Mouse (Mus musculus): Measurements from ENCODE around the gene Sptlc3. TPM values are rescaled to one million over a fixed set of nuclear protein-coding genes. Genes with fewer than 3 reads are reported as not detected.

Gene Sptlc3
- polyA plus RNA-seq, 1 experiment = not detected

- no peak overlapping the region for H3K4me3 ChIP-seq (ENCODE audit: insufficient read depth, low read length)
- H3K4me1 ChIP-seq (ENCODE audit: control insufficient read depth, insufficient read depth, low read length) = no peaks in the 10 kb centered on the region
- no peak overlapping the region for H3K27ac ChIP-seq (ENCODE audit: insufficient read depth, low read depth, low read length)
- TF ChIP-seq POLR2A (IDR thresholded peaks at IDR 0.05; ENCODE audit: borderline replicate concordance, low read depth, low read length) = no peak
These were observed 98.4 kb downstream of the Sptlc3 start for GRCm38 (mm10) chr2:139592109-139592508.

DNA sequence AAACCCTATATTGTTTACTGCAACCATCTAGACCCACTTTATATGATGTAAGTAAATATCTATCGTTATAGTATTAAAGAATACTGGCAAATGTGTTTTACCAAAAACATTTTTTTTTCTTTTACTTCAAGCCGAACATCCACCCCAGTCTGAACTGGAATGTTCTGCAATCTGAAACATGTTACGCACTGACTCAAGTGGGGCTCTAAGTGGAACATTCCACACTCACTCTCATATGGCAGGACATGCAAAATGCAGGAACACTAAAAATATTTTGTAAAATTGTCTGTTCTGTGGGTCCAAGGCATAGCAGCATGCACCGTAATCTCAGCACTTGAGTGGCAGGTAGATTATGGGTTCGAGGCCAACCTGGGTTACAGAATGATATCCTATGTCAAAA is 103.5 kb downstream of the Sptlc3 start:
- Histone ChIP-seq H3K27ac (ENCODE audit: insufficient read depth, low read depth, low read length) (no peak overlapping the region), H3K4me1 (ENCODE audit: control insufficient read depth, insufficient read depth, low read length) (no peaks in the 10 kb centered on the region), H3K4me3 (ENCODE audit: insufficient read depth, low read length) (no peak overlapping the region)
- TF ChIP-seq CTCF (IDR thresholded peaks at IDR 0.05; ENCODE audit: low read depth, low read length) (no peak), POLR2A (IDR thresholded peaks at IDR 0.05; ENCODE audit: borderline replicate concordance, low read depth, low read length) (no peak)

- Histone ChIP-seq H3K4me1 (ENCODE audit: control insufficient read depth, insufficient read depth, low read length) (no peaks in the 10 kb centered on the region), H3K27ac (ENCODE audit: insufficient read depth, low read depth, low read length) (no peak overlapping the region)
- TF ChIP-seq CTCF (IDR thresholded peaks at IDR 0.05; ENCODE audit: low read depth, low read length) (no peak), POLR2A (IDR thresholded peaks at IDR 0.05; ENCODE audit: borderline replicate concordance, low read depth, low read length) (no peak)
These were observed 108.0 kb downstream of the Sptlc3 start for GRCm38 (mm10) chr2:139601543-139602194.

GRCm38 (mm10) chr2:139608167-139608566 is 114.5 kb downstream of the Sptlc3 start:
- H3K4me3 ChIP-seq (ENCODE audit: insufficient read depth, low read length) = no peak overlapping the region
- TF ChIP-seq CTCF (IDR thresholded peaks at IDR 0.05; ENCODE audit: low read depth, low read length) (no peak), POLR2A (IDR thresholded peaks at IDR 0.05; ENCODE audit: borderline replicate concordance, low read depth, low read length) (no peak)
- H3K4me1 ChIP-seq (ENCODE audit: control insufficient read depth, insufficient read depth, low read length) = no peaks in the 10 kb centered on the region
- H3K27ac ChIP-seq (ENCODE audit: insufficient read depth, low read depth, low read length) = no peak overlapping the region

More at GRCm38 (mm10) chr2:139601543-139602194, 108.0 kb downstream of the Sptlc3 start:
- H3K4me3 ChIP-seq (ENCODE audit: insufficient read depth, low read length) = no peak overlapping the region

DNA sequence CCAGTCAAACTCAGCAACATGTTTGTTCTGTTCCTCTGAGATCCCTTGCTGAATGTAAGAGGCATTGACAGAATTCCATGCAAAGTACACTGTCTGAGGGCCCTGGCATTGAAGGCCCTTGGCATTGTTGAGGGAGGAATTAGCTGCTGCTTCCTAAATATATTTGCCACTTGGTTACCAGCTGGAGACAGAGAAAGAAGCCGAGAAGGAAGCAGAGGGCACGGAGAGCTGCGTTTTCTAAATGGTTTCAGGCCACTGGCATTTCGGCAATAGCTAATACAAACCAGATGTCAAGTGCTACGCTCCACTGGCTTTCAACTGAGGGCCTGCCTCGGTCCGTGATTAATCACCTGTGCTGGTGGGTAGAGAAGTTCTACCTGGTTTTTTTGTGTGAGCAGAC is 115.1 kb downstream of the Sptlc3 start:
- no peak overlapping the region for H3K4me3 ChIP-seq (ENCODE audit: insufficient read depth, low read length)
- no peak overlapping the region for H3K27ac ChIP-seq (ENCODE audit: insufficient read depth, low read depth, low read length)
- TF ChIP-seq POLR2A (IDR thresholded peaks at IDR 0.05; ENCODE audit: borderline replicate concordance, low read depth, low read length) (no peak), CTCF (IDR thresholded peaks at IDR 0.05; ENCODE audit: low read depth, low read length) (no peak)
- H3K4me1 ChIP-seq (ENCODE audit: control insufficient read depth, insufficient read depth, low read length) = no peaks in the 10 kb centered on the region

GRCm38 (mm10) chr2:139609231-139609630 is 115.5 kb downstream of the Sptlc3 start:
- Histone ChIP-seq H3K4me1 (ENCODE audit: control insufficient read depth, insufficient read depth, low read length) (no peaks in the 10 kb centered on the region), H3K4me3 (ENCODE audit: insufficient read depth, low read length) (no peak overlapping the region), H3K27ac (ENCODE audit: insufficient read depth, low read depth, low read length) (no peak overlapping the region)
- no peak for TF ChIP-seq POLR2A (IDR thresholded peaks at IDR 0.05; ENCODE audit: borderline replicate concordance, low read depth, low read length)
- no peak for TF ChIP-seq CTCF (IDR thresholded peaks at IDR 0.05; ENCODE audit: low read depth, low read length)

DNA sequence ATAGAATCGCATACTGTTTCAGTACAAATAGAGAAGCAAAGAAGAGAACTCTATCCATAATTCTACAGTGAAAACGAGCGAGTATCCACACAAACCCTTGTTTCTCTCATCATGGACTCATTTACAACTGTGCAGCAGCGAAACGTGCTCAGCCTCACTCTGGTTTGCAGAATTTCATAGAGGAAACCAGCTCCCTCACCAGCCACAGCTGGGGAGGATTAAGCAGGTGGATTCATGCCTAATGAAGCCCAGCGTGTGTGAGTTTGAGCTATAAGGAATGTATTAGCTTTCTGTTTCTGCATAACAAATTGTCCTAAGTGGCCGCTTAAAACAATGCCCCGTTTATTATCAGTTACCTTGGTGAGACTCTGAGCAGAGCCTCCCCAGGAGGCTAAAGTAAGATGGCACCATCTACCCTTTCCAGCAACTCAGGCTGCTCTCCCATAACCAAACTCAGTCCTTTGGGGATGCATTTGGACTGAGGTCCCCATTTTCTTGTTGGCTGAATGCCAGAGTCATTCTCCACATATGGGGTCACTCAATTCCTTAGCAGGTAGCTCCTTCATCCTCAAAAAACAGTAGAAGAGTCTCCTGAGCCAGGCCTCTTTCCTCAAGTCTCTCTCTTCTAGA is 116.1 kb downstream of the Sptlc3 start:
- no peak overlapping the region for H3K27ac ChIP-seq (ENCODE audit: insufficient read depth, low read depth, low read length)
- H3K4me1 ChIP-seq (ENCODE audit: control insufficient read depth, insufficient read depth, low read length) = no peaks in the 10 kb centered on the region
- TF ChIP-seq POLR2A (IDR thresholded peaks at IDR 0.05; ENCODE audit: borderline replicate concordance, low read depth, low read length) (no peak), CTCF (IDR thresholded peaks at IDR 0.05; ENCODE audit: low read depth, low read length) (no peak)
- H3K4me3 ChIP-seq (ENCODE audit: insufficient read depth, low read length) = no peak overlapping the region

DNA sequence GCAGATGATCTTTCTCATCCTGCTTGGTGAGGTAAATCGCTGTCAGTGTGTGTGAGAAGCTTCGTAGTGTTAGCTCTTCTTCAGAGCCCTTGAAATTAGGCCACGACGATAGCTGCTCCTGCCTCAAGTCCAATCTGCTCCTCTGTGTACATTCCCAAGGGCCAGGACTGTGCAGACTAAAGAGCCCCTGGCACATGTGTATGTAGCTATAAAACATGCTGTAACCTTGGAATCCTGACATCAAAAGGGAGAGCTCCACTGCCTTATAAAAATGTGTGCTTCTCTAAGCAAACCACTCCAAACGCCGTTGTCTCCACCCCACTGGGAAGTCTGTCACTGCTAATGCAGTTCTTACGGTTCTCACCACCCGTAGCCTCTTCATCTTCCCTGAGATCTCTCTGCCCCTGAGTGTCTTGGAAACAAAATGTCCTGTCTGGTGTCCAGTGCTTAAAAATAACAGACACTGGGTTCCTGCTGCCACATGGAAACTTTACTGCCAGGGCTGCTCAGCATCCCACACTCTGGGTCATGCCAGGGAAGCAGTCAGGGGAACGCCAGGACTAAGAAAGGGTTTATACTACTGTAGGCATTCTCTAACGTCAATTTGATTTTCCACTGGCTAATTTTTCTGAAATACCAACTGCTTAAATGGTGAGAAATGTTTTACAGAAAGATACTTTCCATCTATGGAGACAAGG is 118.8 kb downstream of the Sptlc3 start:
- TF ChIP-seq POLR2A (IDR thresholded peaks at IDR 0.05; ENCODE audit: borderline replicate concordance, low read depth, low read length) (no peak), CTCF (IDR thresholded peaks at IDR 0.05; ENCODE audit: low read depth, low read length) (no peak)
- H3K27ac ChIP-seq (ENCODE audit: insufficient read depth, low read depth, low read length) = no peak overlapping the region
- no peak overlapping the region for H3K4me3 ChIP-seq (ENCODE audit: insufficient read depth, low read length)
- no peaks in the 10 kb centered on the region for H3K4me1 ChIP-seq (ENCODE audit: control insufficient read depth, insufficient read depth, low read length)

- Histone ChIP-seq H3K4me1 (ENCODE audit: control insufficient read depth, insufficient read depth, low read length) (no peaks in the 10 kb centered on the region), H3K27ac (ENCODE audit: insufficient read depth, low read depth, low read length) (no peak overlapping the region), H3K4me3 (ENCODE audit: insufficient read depth, low read length) (no peak overlapping the region)
- TF ChIP-seq POLR2A (IDR thresholded peaks at IDR 0.05; ENCODE audit: borderline replicate concordance, low read depth, low read length) (no peak), CTCF (IDR thresholded peaks at IDR 0.05; ENCODE audit: low read depth, low read length) (no peak)
These were observed 132.8 kb downstream of the Sptlc3 start for GRCm38 (mm10) chr2:139626496-139626895.

DNA sequence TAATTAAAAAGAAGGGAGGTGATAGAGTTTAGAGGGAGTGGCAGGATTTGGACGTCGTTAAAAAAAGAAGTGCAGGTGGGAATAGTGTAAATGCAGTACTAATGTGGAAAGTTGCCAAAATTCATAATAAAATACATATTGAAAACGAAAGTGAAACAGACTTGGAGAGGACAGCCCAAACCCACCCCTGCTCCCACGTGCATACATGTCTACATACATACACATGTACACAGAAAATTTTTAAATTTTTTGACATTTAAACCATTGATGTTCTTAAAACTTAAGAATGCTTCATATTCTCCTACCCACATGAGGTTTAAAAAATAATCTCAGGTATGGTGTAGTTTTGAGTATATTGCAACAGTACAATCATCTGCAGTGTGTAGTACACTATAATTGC is 135.0 kb downstream of the Sptlc3 start:
- Histone ChIP-seq H3K27ac (ENCODE audit: insufficient read depth, low read depth, low read length) (no peak overlapping the region), H3K4me3 (ENCODE audit: insufficient read depth, low read length) (0 out of 2 replicates have a peak overlapping the region, but pooled peaks have one; percentile 17), H3K4me1 (ENCODE audit: control insufficient read depth, insufficient read depth, low read length) (no peaks in the 10 kb centered on the region)
- no peak for TF ChIP-seq POLR2A (IDR thresholded peaks at IDR 0.05; ENCODE audit: borderline replicate concordance, low read depth, low read length)

All from bone marrow macrophage, adult 2 months (primary cell).